Mouse (Mus musculus) midbrain, embryonic 15.5 days (tissue): ENCODE measurements around the gene Smco3. TPM values are rescaled to one million over a fixed set of nuclear protein-coding genes. Genes with fewer than 3 reads are reported as not detected.

ENCODE experiments used
- ATAC-seq: fragments of 200-750 bp; cut with Nextera tagmentation; replicated peaks from 2 replicates; pipeline ENCODE4 v1.8.0; 2017; ENCODE audit warnings: moderate TSS enrichment
- H3K27ac ChIP-seq: fragments of 300-500 bp; sonication (generic); 2 replicates; pipeline ENCODE4 v1.5.1; 2015; ENCODE audit warnings: mild to moderate bottlenecking, inconsistent platforms
- H3K27me3 ChIP-seq: fragments of 300-500 bp; sonication (generic); replicated peaks from 2 replicates; pipeline ENCODE4 v1.6.1; 2015; ENCODE audit warnings: inconsistent platforms
- H3K36me3 ChIP-seq: fragments of 300-500 bp; sonication (generic); replicated peaks from 2 replicates; pipeline ENCODE4 v1.6.1; 2015; ENCODE audit warnings: inconsistent platforms
- H3K4me1 ChIP-seq: fragments of 300-500 bp; sonication (generic); 2 replicates; pipeline ENCODE4 v1.6.1; 2015; ENCODE audit warnings: inconsistent platforms
- H3K4me2 ChIP-seq: fragments of 300-500 bp; sonication (generic); 2 replicates; pipeline ENCODE4 v1.6.1; 2015; ENCODE audit warnings: inconsistent platforms, mild to moderate bottlenecking, moderate library complexity
- H3K4me3 ChIP-seq: fragments of 300-500 bp; sonication (generic); 2 replicates; pipeline ENCODE4 v1.5.1; 2015; ENCODE audit warnings: mild to moderate bottlenecking, inconsistent platforms
- H3K9ac ChIP-seq: fragments of 300-500 bp; sonication (generic); 2 replicates; pipeline ENCODE4 v1.6.1; 2015; ENCODE audit warnings: mild to moderate bottlenecking, inconsistent platforms
- H3K9me3 ChIP-seq: fragments of 300-500 bp; sonication (generic); 2 replicates; pipeline ENCODE4 v1.6.1; 2016; ENCODE audit warnings: inconsistent platforms
- WGBS: fragments of 180-500 bp; shearing (Covaris S2); methylation state at CpG from one replicate; pipeline ENCODE4 v1.1.7; 2015; ENCODE audit warnings: mixed read lengths; 5-methylcytosine and 5-hydroxymethylcytosine counted together
- polyA plus RNA-seq: library from polyadenylated mRNA; unstranded; fragments of >200 nt; fragmentation: Nextera tagmentation; extraction: Ambion mirVana; gene quantifications from 2 replicates; pipeline ENCODE4 v1.2.1, GENCODE M21; 2015

The Smco3 gene
- polyA plus RNA-seq, 1 experiment from 2014 or later: 0.66 TPM

DNA sequence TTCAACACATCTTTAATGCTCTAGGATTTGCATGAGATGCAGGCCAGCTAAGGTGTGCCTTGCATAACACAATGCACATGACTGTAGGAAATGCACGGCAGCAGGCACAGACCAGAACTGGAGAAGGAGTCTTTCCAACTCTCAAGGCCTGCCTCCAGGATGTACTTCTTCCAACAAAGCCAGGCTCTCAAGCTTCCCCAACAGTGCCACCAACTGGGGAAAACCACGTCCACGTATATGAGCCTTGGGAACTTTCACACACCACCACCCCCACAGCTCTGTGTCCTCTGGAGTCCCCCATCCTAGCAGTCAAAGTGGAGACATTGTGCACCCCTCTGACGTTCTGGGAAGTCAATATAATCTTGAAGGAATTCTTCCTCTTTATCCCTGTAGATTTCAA, 22.1 kb downstream of the Smco3 start:
- Histone ChIP-seq H3K9ac (no peak overlapping the region), H3K4me3 (no peak overlapping the region), H3K27me3 (no peaks in the 10 kb centered on the region), H3K4me2 (no peak overlapping the region), H3K9me3 (no peaks in the 10 kb centered on the region), H3K27ac (no peak overlapping the region), H3K4me1 (peaks cover 14% of the 10 kb centered on the region), H3K36me3 (peaks cover 51% of the 10 kb centered on the region)
- WGBS: 51% methylated on average over 4 of the region's 4 CpGs
- ATAC-seq: no peak

DNA sequence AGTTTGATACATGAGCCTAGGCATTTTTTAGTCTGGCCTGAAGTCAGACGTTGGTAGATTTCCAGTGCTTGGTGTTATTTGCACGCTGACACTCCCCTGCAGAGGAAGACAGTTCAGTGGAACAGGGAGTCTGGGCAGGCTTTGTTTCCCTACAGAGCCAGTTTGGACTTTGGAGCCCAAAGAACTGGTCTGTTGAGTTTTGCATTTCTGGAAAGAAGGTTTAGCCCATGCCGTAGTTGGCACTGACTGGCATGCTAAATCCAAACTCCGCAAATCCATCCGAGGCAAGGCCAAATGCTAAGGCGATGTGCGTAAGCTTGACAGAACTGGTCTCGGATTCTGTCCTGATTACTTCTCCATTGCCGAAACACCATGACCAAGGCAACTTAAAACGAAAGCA, 24.1 kb downstream of the Smco3 start:
- H3K4me1 ChIP-seq: peaks cover 24% of the 10 kb centered on the region
- no peaks in the 10 kb centered on the region for H3K27me3 ChIP-seq
- WGBS: 89% methylated on average over 10 of the region's 10 CpGs
- peaks cover 35% of the 10 kb centered on the region for H3K36me3 ChIP-seq
- no peak overlapping the region for H3K27ac ChIP-seq
- no peak overlapping the region for H3K9ac ChIP-seq
- no peak overlapping the region for H3K4me2 ChIP-seq
- no peaks in the 10 kb centered on the region for H3K9me3 ChIP-seq
- no peak for ATAC-seq
- H3K4me3 ChIP-seq: no peak overlapping the region

DNA sequence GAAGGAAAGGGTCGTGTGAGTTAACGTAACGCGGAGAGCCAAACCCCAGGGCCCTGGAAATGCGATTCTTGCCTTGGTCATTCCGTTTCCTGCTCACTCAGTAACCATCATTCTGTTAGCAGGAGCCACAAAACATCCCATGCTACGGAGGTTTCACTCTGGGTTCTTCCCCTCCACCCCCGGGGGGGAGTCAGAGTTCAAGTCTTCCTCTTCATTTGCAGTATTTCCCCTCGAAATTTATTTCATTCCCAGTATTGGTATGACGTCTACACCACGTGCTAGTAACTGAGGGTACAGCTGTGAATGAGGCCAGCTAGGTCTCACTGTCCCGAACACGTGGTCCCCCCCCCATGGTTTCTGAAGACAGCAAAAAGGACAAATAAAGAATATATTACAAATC, 25.6 kb downstream of the Smco3 start:
- H3K27ac ChIP-seq: no peak overlapping the region
- no peak for ATAC-seq
- H3K9me3 ChIP-seq: no peaks in the 10 kb centered on the region
- H3K4me1 ChIP-seq: peaks cover 29% of the 10 kb centered on the region
- H3K4me2 ChIP-seq: peak overlapping the region; percentile 77
- H3K4me3 ChIP-seq: no peak overlapping the region
- peaks cover 23% of the 10 kb centered on the region; the same call in 1 of the 2 replicates for H3K36me3 ChIP-seq
- H3K27me3 ChIP-seq: no peaks in the 10 kb centered on the region
- no peak overlapping the region for H3K9ac ChIP-seq
- WGBS: 79% methylated on average over 13 of the region's 13 CpGs

DNA sequence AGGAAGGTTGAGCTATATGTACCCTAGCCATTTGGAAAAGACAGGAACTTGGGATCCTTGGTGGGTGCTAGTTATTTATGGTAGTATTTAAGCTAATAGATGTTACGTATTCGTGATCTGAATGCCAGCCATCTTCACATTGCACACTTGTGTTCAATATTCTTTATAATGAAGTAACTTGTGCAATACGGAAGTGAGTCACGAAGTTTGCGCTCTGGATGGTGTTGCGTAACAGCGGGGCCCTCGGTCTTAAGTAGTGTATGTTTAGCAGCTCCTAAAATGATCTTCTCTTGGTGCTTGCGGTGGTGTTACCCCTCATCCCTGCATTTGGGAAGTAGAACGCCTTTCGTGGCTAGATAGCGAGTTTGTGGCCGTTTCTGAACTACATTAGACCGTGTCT, 26.2 kb downstream of the Smco3 start:
- H3K9me3 ChIP-seq: no peaks in the 10 kb centered on the region
- peak overlapping the region; percentile 64; the same call in 1 of the 2 replicates for H3K9ac ChIP-seq
- ATAC-seq: no peak
- H3K27ac ChIP-seq: no peak overlapping the region
- no peaks in the 10 kb centered on the region for H3K27me3 ChIP-seq
- H3K4me2 ChIP-seq: peak overlapping the region; percentile 77
- H3K36me3 ChIP-seq: peaks cover 17% of the 10 kb centered on the region; the same call in 1 of the 2 replicates
- H3K4me3 ChIP-seq: peak overlapping the region; percentile 89
- WGBS: 36% methylated on average over 14 of the region's 14 CpGs
- peaks cover 32% of the 10 kb centered on the region for H3K4me1 ChIP-seq

DNA sequence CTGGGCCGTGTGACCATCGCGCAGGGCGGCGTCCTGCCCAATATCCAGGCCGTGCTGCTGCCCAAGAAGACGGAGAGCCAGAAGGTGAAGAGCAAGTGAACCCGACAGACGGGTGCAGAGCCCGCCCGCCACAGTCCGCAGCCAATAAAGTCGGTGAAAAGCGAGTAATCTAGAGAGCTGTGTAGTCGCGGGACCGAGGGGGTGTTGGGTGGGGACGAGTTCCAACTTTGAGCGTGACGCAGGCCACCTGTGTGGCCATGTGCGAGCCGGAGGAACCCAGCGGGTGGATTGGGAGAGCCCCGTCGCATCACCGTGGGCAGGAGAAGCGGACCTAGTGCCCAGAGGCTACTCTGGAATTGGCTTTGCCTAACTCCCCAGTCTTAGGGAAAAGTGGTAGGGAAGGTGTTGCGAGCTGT, 26.6 kb downstream of the Smco3 start:
- peak overlapping the region; percentile 78; the same call in 1 of the 2 replicates for H3K27ac ChIP-seq
- H3K27me3 ChIP-seq: no peaks in the 10 kb centered on the region
- peak; percentile 12 for ATAC-seq
- peaks cover 13% of the 10 kb centered on the region; the same call in 1 of the 2 replicates for H3K36me3 ChIP-seq
- H3K4me3 ChIP-seq: peak overlapping the region; percentile 89
- H3K4me2 ChIP-seq: peak overlapping the region; percentile 77
- H3K9me3 ChIP-seq: no peaks in the 10 kb centered on the region
- H3K4me1 ChIP-seq: peaks cover 32% of the 10 kb centered on the region
- H3K9ac ChIP-seq: peak overlapping the region; percentile 64
- WGBS: under 1% methylated on average over 28 of the region's 28 CpGs

DNA sequence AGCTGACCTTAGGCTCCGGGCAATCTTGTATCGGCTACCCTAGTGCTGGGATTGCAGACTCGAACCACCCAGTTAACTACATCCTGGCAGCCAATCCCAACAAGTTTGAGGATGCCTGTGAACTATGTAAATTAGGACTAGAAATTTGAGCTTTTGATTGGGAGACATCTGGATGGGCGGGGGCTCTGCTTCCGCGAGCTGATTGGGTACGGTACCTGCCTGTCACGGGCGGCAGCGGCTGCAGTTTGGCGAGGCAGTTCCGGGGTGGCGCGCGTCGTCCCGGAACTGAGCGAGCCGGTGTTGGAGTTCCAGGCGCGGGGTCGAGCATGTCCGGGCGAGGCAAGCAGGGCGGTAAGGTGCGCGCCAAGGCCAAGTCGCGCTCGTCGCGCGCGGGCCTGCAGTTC, 27.2 kb downstream of the Smco3 start, which contains the start of gene H2afj:
Gene H2afj, plus strand, starts transcription at position 231 of the 404 bp plus-strand sequence.
- Histone ChIP-seq H3K36me3 (peaks cover 8% of the 10 kb centered on the region; the same call in 1 of the 2 replicates), H3K4me3 (peak within 1 kb of the TSS; percentile 89), H3K27me3 (no peaks in the 10 kb centered on the region), H3K9ac (peak within 1 kb of the TSS; percentile 64), H3K27ac (peak within 1 kb of the TSS; percentile 80), H3K4me1 (peaks cover 37% of the 10 kb centered on the region), H3K9me3 (no peaks in the 10 kb centered on the region), H3K4me2 (peak within 1 kb of the TSS; percentile 77)
- WGBS: under 1% methylated on average over 34 of the region's 34 CpGs
- ATAC-seq: peak; percentile 91

DNA sequence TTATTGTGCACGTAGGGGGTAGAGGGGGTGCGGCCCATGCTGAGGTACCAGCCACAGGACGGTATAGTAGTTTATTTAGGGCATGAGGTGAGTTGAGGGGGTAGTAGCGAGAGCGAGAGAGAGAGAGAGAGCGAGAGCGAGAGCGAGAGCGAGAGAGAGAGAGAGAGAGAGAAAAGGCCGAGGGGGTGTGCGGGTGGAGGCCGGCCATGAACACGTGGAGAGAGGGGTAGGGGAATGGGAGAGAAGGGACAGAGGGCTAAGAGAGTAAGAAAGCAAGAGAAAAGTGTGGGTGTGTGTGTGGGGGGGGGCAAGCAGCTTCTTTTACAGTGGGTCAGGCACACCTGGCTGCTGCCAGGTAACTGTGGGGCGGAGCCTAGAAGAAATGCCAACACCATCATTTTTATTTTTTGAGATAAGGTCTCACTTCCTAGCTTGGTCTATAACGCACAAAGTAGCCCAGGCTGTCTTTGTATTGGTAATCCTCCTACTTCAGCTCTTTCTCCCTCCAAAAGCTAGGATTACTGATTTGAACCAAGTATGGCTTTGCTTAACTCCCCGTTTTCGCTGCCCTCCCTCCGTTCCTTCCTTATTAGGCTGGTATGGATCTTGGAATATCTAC, 27.7 kb downstream of the Smco3 start:
- Histone ChIP-seq H3K36me3 (peaks cover 6% of the 10 kb centered on the region; the same call in 1 of the 2 replicates), H3K27ac (peak overlapping the region; percentile 80), H3K4me1 (peaks cover 40% of the 10 kb centered on the region), H3K4me3 (peak overlapping the region; percentile 89), H3K27me3 (no peaks in the 10 kb centered on the region), H3K4me2 (peak overlapping the region; percentile 77), H3K9me3 (no peaks in the 10 kb centered on the region), H3K9ac (peak overlapping the region; percentile 35)
- peak; percentile 7 for ATAC-seq
- WGBS: 27% methylated on average over 18 of the region's 18 CpGs

DNA sequence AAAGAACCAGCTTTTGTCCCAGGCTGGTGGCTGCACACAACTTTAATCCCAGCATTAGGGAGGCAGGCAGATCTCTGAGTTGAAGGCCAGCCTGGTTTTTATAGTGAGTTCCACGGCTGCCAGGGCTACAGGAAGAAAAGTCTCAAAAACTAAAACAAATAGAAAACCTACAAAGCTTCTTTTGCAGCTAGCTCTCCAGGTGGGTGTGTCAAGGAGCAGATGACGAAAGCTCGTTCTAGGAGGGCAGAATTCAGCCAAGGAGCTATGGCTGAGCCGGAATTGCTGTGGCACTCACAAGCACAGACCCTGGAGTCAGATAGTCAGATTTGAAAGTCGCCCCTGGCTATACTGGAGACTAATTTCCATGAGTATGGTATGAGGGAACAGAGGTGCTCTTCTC, 28.4 kb downstream of the Smco3 start:
- Histone ChIP-seq H3K36me3 (no peaks in the 10 kb centered on the region), H3K9ac (no peak overlapping the region), H3K4me2 (no peak overlapping the region; the same call in 1 of the 2 replicates), H3K27ac (no peak overlapping the region), H3K27me3 (no peaks in the 10 kb centered on the region), H3K9me3 (no peaks in the 10 kb centered on the region), H3K4me1 (peaks cover 40% of the 10 kb centered on the region), H3K4me3 (no peak overlapping the region)
- ATAC-seq: no peak
- WGBS: 71% methylated on average over 5 of the region's 5 CpGs

DNA sequence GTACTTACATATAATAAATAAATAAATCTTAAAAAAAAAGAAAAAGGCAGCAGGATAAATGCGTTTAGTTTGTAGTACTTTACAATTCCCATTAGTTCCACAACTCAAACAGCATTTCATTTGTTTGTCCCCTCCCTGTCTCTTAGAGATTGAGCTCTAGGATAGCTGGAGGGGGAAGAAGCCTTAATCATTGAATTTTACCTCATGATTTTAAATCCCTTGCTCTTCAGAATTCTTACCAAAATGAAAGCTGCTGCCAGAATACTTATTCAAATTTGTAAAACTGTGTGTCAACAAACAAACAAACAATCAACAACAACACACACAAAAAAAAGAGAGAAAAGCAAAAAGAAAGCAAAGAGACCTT, 29.9 kb downstream of the Smco3 start:
- no peak overlapping the region for H3K4me3 ChIP-seq
- WGBS: 82% methylated on average over 1 of the region's 1 CpGs

DNA sequence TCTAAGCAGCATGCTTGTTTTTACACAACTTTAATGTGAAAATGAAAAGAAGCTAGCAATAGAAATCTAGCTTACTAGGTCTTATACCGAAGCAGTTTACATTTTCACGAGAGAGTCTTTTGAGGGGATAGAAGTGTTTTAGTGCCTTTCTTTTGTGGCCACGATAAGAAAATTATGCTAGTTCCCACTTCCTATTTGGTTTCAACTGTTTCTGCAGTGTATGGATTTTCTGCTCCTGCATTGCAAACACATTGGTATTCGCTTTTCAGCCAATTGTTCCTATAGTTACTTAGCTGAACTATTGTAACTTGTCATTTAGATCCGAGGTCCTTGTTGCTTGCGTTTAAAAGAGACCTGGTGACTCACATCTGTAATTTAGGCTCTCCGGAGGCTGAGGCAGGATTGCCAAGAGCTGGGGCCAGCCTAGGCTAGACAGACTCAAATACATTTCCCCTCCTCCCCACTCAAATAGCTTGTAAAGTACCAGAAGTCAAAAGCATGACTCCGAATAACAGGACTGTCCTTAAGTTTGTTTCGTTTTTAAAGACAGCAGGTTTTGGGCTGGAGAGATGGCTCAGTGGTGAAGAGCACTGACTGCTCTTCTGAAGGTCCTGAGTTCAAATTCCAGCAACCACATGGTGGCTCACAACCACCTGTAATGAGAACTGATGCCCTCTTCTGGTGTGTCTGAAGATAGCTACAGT, 30.4 kb downstream of the Smco3 start:
- 36% methylated on average over 9 of the region's 9 CpGs for WGBS
- H3K9me3 ChIP-seq: no peaks in the 10 kb centered on the region
- no peak for ATAC-seq
- no peaks in the 10 kb centered on the region for H3K27me3 ChIP-seq
- H3K4me3 ChIP-seq: peak overlapping the region; percentile 85
- H3K27ac ChIP-seq: peak overlapping the region; percentile 100
- peaks cover 39% of the 10 kb centered on the region for H3K4me1 ChIP-seq
- no peaks in the 10 kb centered on the region for H3K36me3 ChIP-seq
- no peak overlapping the region; the same call in 1 of the 2 replicates for H3K9ac ChIP-seq
- H3K4me2 ChIP-seq: peak overlapping the region; percentile 85

More for the DNA sequence above, 29.9 kb downstream of the Smco3 start:
- H3K27me3 ChIP-seq: no peaks in the 10 kb centered on the region
- no peak overlapping the region for H3K9ac ChIP-seq
- no peaks in the 10 kb centered on the region for H3K9me3 ChIP-seq
- peak overlapping the region; percentile 100; the same call in 1 of the 2 replicates for H3K27ac ChIP-seq
- H3K4me2 ChIP-seq: no peak overlapping the region
- ATAC-seq: no peak
- H3K36me3 ChIP-seq: no peaks in the 10 kb centered on the region
- peaks cover 40% of the 10 kb centered on the region for H3K4me1 ChIP-seq

DNA sequence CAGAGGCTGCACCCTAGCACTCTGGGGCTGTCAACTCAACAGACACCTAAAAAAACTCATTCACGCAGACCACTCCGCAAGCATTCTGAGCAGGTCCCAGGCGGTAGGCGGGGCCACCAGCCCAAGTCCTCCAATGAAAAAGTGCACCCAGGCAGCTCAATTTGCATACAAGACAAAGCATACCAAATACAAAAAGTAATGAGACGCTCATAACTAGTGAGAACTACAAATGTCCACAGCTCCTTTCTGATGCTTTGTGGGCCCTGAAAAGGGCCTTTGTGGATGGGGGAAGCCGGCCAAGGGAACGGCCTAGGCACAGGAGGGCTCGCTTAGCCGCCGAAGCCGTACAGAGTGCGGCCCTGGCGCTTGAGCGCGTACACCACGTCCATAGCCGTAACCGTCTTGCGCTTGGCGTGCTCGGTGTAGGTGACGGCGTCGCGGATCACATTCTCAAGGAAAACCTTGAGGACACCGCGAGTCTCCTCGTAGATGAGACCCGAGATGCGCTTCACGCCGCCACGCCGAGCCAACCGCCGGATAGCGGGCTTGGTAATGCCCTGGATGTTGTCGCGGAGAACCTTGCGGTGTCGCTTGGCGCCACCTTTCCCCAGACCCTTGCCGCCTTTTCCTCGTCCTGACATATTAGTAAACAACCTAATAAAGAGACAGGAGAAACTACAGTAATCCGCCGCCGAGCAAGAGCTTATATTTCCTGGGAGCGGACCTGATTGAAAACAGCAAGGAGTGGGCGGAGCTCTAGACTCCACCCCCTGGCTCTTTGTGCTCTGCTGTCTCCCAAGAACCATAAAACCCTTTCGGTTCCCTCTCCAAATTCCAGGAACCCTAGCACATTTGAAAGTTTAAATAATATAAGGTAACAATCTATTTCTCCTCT, 31.3 kb downstream of the Smco3 start, which contains the start of gene Hist4h4:
Gene Hist4h4, minus strand, starts transcription at position 677 of the 895 bp plus-strand sequence.
- peak within 1 kb of the TSS; percentile 85 for H3K4me3 ChIP-seq
- WGBS: under 1% methylated on average over 50 of the region's 50 CpGs
- peaks cover 31% of the 10 kb centered on the region for H3K4me1 ChIP-seq
- peak within 1 kb of the TSS; percentile 96 for H3K9ac ChIP-seq
- H3K36me3 ChIP-seq: no peaks in the 10 kb centered on the region
- H3K27me3 ChIP-seq: no peaks in the 10 kb centered on the region
- ATAC-seq: peak; percentile 82
- peak within 1 kb of the TSS; percentile 85 for H3K4me2 ChIP-seq
- H3K9me3 ChIP-seq: no peaks in the 10 kb centered on the region
- H3K27ac ChIP-seq: peak within 1 kb of the TSS; percentile 100
